21 mouse cellular contexts compared by ENCODE assay signal in the genomic region with DNA sequence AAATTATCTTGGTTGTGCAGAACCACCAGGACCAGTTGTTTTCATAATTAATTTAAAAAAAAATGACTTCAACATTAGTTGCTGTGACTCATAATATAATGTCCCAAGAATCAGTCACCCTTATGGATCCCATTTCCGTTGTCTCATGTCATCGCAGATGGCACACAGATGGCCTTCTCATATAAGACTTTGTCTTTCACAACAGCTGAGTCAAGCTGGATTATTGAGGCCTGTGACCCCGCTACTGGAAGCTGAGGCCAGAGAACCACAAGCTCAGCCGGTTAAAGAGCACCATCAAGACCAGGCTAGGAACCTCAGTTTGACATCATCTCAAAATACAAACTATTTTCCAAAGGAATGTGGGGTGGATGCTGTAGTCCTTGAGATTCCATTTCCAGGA.
DNase-seq lines count a peak whose midpoint lies in the region; ATAC-seq lines count a peak whose summit lies in the region.
"Had no signal": no experiment of that assay in that cellular context is flagged by ENCODE, and none has a peak within 500 bp of the region (broad histone marks: within the 10 kb centered on the region; RNA-seq: fewer than 3 reads in every experiment).

No protein-coding gene starts in this region.

- no peaks in the 10 kb centered on the region for H3K36me3 ChIP-seq in kidney, embryonic 15.5 days
- no peaks in the 10 kb centered on the region for H3K36me3 ChIP-seq in lung, embryonic 16.5 days (ENCODE audit: control insufficient read depth, insufficient read depth, low read length)
- H3K36me3 ChIP-seq: embryonic facial prominence, embryonic 10.5 days; G1E; heart, embryonic 15.5 days; hindbrain, embryonic 13.5 days had no signal

- no peak overlapping the region for H3K27ac ChIP-seq in kidney, embryonic 15.5 days
- no peak overlapping the region for H3K27ac ChIP-seq in lung, embryonic 16.5 days (ENCODE audit: low read length)
- H3K27ac ChIP-seq: embryonic facial prominence, embryonic 10.5 days; forebrain, embryonic 13.5 days; heart, embryonic 15.5 days; hindbrain, embryonic 13.5 days had no signal

- DNase-seq in heart, adult 11 months, result peak; percentile 94
- no peak for DNase-seq in heart, postnatal 25 days (ENCODE audit: low spot score)
- DNase-seq in kidney, adult 11 months, result peak; percentile 27
- DNase-seq in kidney, postnatal 10 days, result peak; percentile 73
- no peak for DNase-seq in kidney, postnatal 36 days
- no peak for DNase-seq in lung, postnatal 4 days
- DNase-seq: adrenal gland, adult 8-10 months; adrenal gland, postnatal 36 days; B cell, adult 2 months; cerebellum, adult 2 months; cerebellum, postnatal 10 days; forebrain, postnatal 0 days; gastrocnemius, postnatal 14 days had no signal

- no peak for ATAC-seq in kidney, embryonic 15.5 days (replicated peaks; ENCODE audit: low FRiP score)
- 0 out of 2 replicates have a peak, but pooled peaks have one; percentile 17 for ATAC-seq in lung, embryonic 16.5 days (ENCODE audit: low read depth)
- ATAC-seq: CD4-positive, CD25-positive, alpha-beta regulatory T cell, adult 4 months; forebrain, embryonic 13.5 days; forebrain, postnatal 0 days had no signal

- no peak overlapping the region for H3K4me3 ChIP-seq in kidney, embryonic 15.5 days (replicated peaks)
- H3K4me3 ChIP-seq in lung, embryonic 16.5 days (ENCODE audit: low read length), result no peak overlapping the region
- H3K4me3 ChIP-seq: embryonic facial prominence, embryonic 10.5 days; forebrain, embryonic 13.5 days; heart, embryonic 15.5 days; hindbrain, embryonic 13.5 days had no signal

- intact Hi-C loops in heart, postnatal 25 days (cut with DNase I), result no loop called here

- WGBS in kidney, embryonic 15.5 days, result 82% methylated on average over 4 of the region's 4 CpGs
- 76% methylated on average over 4 of the region's 4 CpGs for WGBS in lung, embryonic 16.5 days

- H3K9ac ChIP-seq in kidney, embryonic 15.5 days, result no peak overlapping the region
- H3K9ac ChIP-seq in lung, embryonic 16.5 days (ENCODE audit: low read length), result no peak overlapping the region
- H3K9ac ChIP-seq: forebrain, embryonic 13.5 days; forebrain, postnatal 0 days; heart, embryonic 15.5 days; hindbrain, embryonic 13.5 days had no signal

- no peak overlapping the region for H3K4me2 ChIP-seq in kidney, embryonic 15.5 days
- H3K4me2 ChIP-seq in lung, embryonic 16.5 days (ENCODE audit: low read depth, low read length), result no peak overlapping the region
- H3K4me2 ChIP-seq: forebrain, embryonic 13.5 days; heart, embryonic 15.5 days; hindbrain, embryonic 13.5 days had no signal

- H3K27me3 ChIP-seq in kidney, embryonic 15.5 days, result no peaks in the 10 kb centered on the region
- no peaks in the 10 kb centered on the region for H3K27me3 ChIP-seq in lung, embryonic 16.5 days (ENCODE audit: control insufficient read depth, insufficient read depth, low read depth, low read length)
- H3K27me3 ChIP-seq: forebrain, embryonic 13.5 days; heart, embryonic 15.5 days; hindbrain, embryonic 13.5 days had no signal

- no peaks in the 10 kb centered on the region for H3K9me3 ChIP-seq in kidney, embryonic 15.5 days (replicated peaks)
- no peaks in the 10 kb centered on the region for H3K9me3 ChIP-seq in lung, embryonic 16.5 days (ENCODE audit: control insufficient read depth, low read length)
- H3K9me3 ChIP-seq: embryonic facial prominence, embryonic 10.5 days; forebrain, embryonic 13.5 days; heart, embryonic 15.5 days; hindbrain, embryonic 13.5 days had no signal

- H3K4me1 ChIP-seq in kidney, embryonic 15.5 days, result no peaks in the 10 kb centered on the region
- H3K4me1 ChIP-seq in lung, embryonic 16.5 days (replicated peaks; ENCODE audit: control insufficient read depth, insufficient read depth, low read length), result no peaks in the 10 kb centered on the region
- H3K4me1 ChIP-seq: embryonic facial prominence, embryonic 10.5 days; forebrain, embryonic 13.5 days; heart, embryonic 15.5 days; hindbrain, embryonic 13.5 days had no signal

Comparison
In these comparisons a context has a peak if more than half of its experiments do, and no peak if none do; other contexts are left out.
1. DNase-seq: peak in heart, adult 11 months (single experiment), kidney, adult 11 months (single experiment) and kidney, postnatal 10 days (single experiment); none in heart, postnatal 25 days (single experiment), kidney, postnatal 36 days (0 of 2) and lung, postnatal 4 days (0 of 2).